Mouse (Mus musculus) forebrain, embryonic 15.5 days (tissue): ENCODE data around the gene Vmn1r76. TPM values are rescaled to one million over a fixed set of nuclear protein-coding genes. Genes with fewer than 3 reads are reported as not detected.

Experiments used
- ATAC-seq: fragments of 200-750 bp; cut with Nextera tagmentation; replicated peaks from 2 replicates; pipeline ENCODE4 v1.8.0; 2017; ENCODE audit warnings: mild to moderate bottlenecking, moderate TSS enrichment, moderate library complexity
- H3K27ac ChIP-seq: fragments of 300-500 bp; sonication (generic); replicated peaks from 2 replicates; pipeline ENCODE4 v1.5.1; 2015; ENCODE audit warnings: mild to moderate bottlenecking, inconsistent platforms
- H3K27me3 ChIP-seq: fragments of 300-500 bp; sonication (generic); 2 replicates; pipeline ENCODE4 v1.6.1; 2015; ENCODE audit warnings: inconsistent platforms
- H3K36me3 ChIP-seq: fragments of 300-500 bp; sonication (generic); 2 replicates; pipeline ENCODE4 v1.6.1; 2015; ENCODE audit warnings: mild to moderate bottlenecking, inconsistent platforms
- H3K4me1 ChIP-seq: fragments of 300-500 bp; sonication (generic); 2 replicates; pipeline ENCODE4 v1.6.1; 2015; ENCODE audit warnings: inconsistent platforms
- H3K4me2 ChIP-seq: fragments of 300-500 bp; sonication (generic); replicated peaks from 2 replicates; pipeline ENCODE4 v1.6.1; 2015; ENCODE audit warnings: mild to moderate bottlenecking, inconsistent platforms
- H3K4me3 ChIP-seq: fragments of 300-500 bp; sonication (generic); 2 replicates; pipeline ENCODE4 v1.5.1; 2015; ENCODE audit warnings: mild to moderate bottlenecking, inconsistent platforms
- H3K9ac ChIP-seq: fragments of 300-500 bp; sonication (generic); replicated peaks from 2 replicates; pipeline ENCODE4 v1.6.1; 2015; ENCODE audit warnings: mild to moderate bottlenecking, inconsistent platforms
- H3K9me3 ChIP-seq: fragments of 300-500 bp; sonication (generic); 2 replicates; pipeline ENCODE4 v1.6.1; 2016; ENCODE audit warnings: inconsistent platforms
- WGBS: fragments of 180-500 bp; shearing (Covaris S2); methylation state at CpG from one replicate; pipeline ENCODE4 v1.1.7; 2015; ENCODE audit warnings: mixed read lengths; 5-methylcytosine and 5-hydroxymethylcytosine counted together
- polyA plus RNA-seq: library from polyadenylated mRNA; unstranded; fragments of >200 nt; fragmentation: Nextera tagmentation; extraction: Ambion mirVana; gene quantifications from 2 replicates; pipeline ENCODE4 v1.2.1, GENCODE M21; 2015

Gene Vmn1r76
- polyA plus RNA-seq: not detected in 2 replicates

- H3K4me2 ChIP-seq: no peak within 1 kb of the TSS
- ATAC-seq: no peak
- H3K36me3 ChIP-seq: no peaks in the 10 kb centered on the region
- H3K9ac ChIP-seq: no peak within 1 kb of the TSS
- no peaks in the 10 kb centered on the region for H3K4me1 ChIP-seq
- H3K4me3 ChIP-seq: no peak within 1 kb of the TSS
- no peak within 1 kb of the TSS for H3K27ac ChIP-seq
- H3K9me3 ChIP-seq: peaks cover 25% of the 10 kb centered on the region; the same call in 1 of the 2 replicates
- H3K27me3 ChIP-seq: no peaks in the 10 kb centered on the region
Measured at GRCm38 (mm10) chr7:11938113-11938512, at the start of gene Vmn1r76. Gene Vmn1r76 (minus strand): TSS chr7:11938213.

GRCm38 (mm10) chr7:11972611-11973010 lies 34.6 kb upstream of the Vmn1r76 start:
- H3K27me3 ChIP-seq: no peaks in the 10 kb centered on the region
- no peak overlapping the region for H3K4me3 ChIP-seq
- no peaks in the 10 kb centered on the region for H3K4me1 ChIP-seq
- no peak for ATAC-seq
- H3K9ac ChIP-seq: no peak overlapping the region
- H3K27ac ChIP-seq: no peak overlapping the region
- H3K4me2 ChIP-seq: no peak overlapping the region
- H3K36me3 ChIP-seq: no peaks in the 10 kb centered on the region
- peaks cover 31% of the 10 kb centered on the region for H3K9me3 ChIP-seq

GRCm38 (mm10) chr7:11947991-11948390 lies 10.0 kb upstream of the Vmn1r76 start:
- ATAC-seq: no peak
- H3K27me3 ChIP-seq: no peaks in the 10 kb centered on the region
- WGBS: 74% methylated on average over 3 of the region's 3 CpGs

GRCm38 (mm10) chr7:11874330-11874729 lies 63.7 kb downstream of the Vmn1r76 start, which contains the start of gene Vmn1r75:
Gene Vmn1r75 (plus strand): TSS chr7:11874630.
- Histone ChIP-seq H3K4me1 (no peaks in the 10 kb centered on the region), H3K27ac (no peak within 1 kb of the TSS), H3K9me3 (0 out of 2 replicates have a peak, but pooled peaks cover 9% of the 10 kb centered on the region), H3K27me3 (no peaks in the 10 kb centered on the region), H3K4me3 (no peak within 1 kb of the TSS), H3K9ac (no peak within 1 kb of the TSS), H3K4me2 (no peak within 1 kb of the TSS), H3K36me3 (no peaks in the 10 kb centered on the region)
- no peak for ATAC-seq

More at GRCm38 (mm10) chr7:11947991-11948390, 10.0 kb upstream of the Vmn1r76 start:
- Histone ChIP-seq H3K9ac (no peak overlapping the region), H3K9me3 (peaks cover 35% of the 10 kb centered on the region; the same call in 1 of the 2 replicates), H3K4me3 (no peak overlapping the region), H3K36me3 (no peaks in the 10 kb centered on the region), H3K4me2 (no peak overlapping the region), H3K4me1 (no peaks in the 10 kb centered on the region), H3K27ac (no peak overlapping the region)

Other genes with a start within 250 kb of the Vmn1r76 start
- not detected in 2 replicates for gene Vmn1r73, start 207.9 kb downstream of the Vmn1r76 start, polyA plus RNA-seq
- not detected in 2 replicates for gene Vmn1r74, start 104.2 kb downstream of the Vmn1r76 start, polyA plus RNA-seq
- not detected in 2 replicates for gene Vmn1r75, start 63.6 kb downstream of the Vmn1r76 start, polyA plus RNA-seq
- not detected in 2 replicates for gene Vmn1r77, start 98.5 kb upstream of the Vmn1r76 start, polyA plus RNA-seq
- gene Vmn1r78, start 212.0 kb upstream of the Vmn1r76 start, polyA plus RNA-seq: not detected in 2 replicates
- gene Vmn1r79, start 233.1 kb upstream of the Vmn1r76 start, polyA plus RNA-seq: not detected in 2 replicates